In genomic region chr7:113347271-113347670, GRCm38 (mm10) we compare ENCODE assay signal across 10 mouse cellular contexts. TPM values are rescaled to one million over a fixed set of nuclear protein-coding genes. Genes with fewer than 3 reads are reported as not detected.
DNase-seq lines count a peak whose midpoint lies in the region; ATAC-seq and TF ChIP-seq lines count a peak whose summit lies in the region.
"Had no signal": no experiment of that assay in that cellular context is flagged by ENCODE, and none has a peak within 500 bp of the region (broad histone marks: within the 10 kb centered on the region; RNA-seq: fewer than 3 reads in every experiment).

No protein-coding gene starts in this region.

- H3K27ac ChIP-seq in heart, embryonic 14.5 days (replicated peaks in 1 of 2; ENCODE audit: control insufficient read depth in 1 of 2, insufficient read depth in 1 of 2, low read depth in 2 of 2, low read length in 2 of 2): no peak overlapping the region
- no peak overlapping the region for H3K27ac ChIP-seq in thymus, adult 2 months (ENCODE audit: control insufficient read depth, insufficient read depth, low read length)

- TF ChIP-seq POLR2A in thymus, adult 2 months (IDR thresholded peaks at IDR 0.05; ENCODE audit: control insufficient read depth, extremely low read depth, insufficient read depth, low read length, poor library complexity): no peak

- WGBS in heart, embryonic 14.5 days: 16% methylated on average over 4 of the region's 4 CpGs
- 88% methylated on average over 4 of the region's 4 CpGs for WGBS in thymus, adult 2 months

- peaks cover 0 to 6% of the 10 kb centered on the region in 2 experiments; a peak in 1 of 4 replicates for H3K4me1 ChIP-seq in heart, embryonic 14.5 days (ENCODE audit: control insufficient read depth in 2 of 2, insufficient read depth in 2 of 2, low read length in 2 of 2)
- H3K4me1 ChIP-seq in thymus, adult 2 months (replicated peaks; ENCODE audit: control insufficient read depth, insufficient read depth, low read length): no peaks in the 10 kb centered on the region

- H3K36me3 ChIP-seq in heart, embryonic 14.5 days (ENCODE audit: control insufficient read depth, insufficient read depth, low read length): no peaks in the 10 kb centered on the region
- no peaks in the 10 kb centered on the region for H3K36me3 ChIP-seq in thymus, adult 2 months (ENCODE audit: control insufficient read depth, insufficient read depth, low read length)

- peak; percentile 100 for ATAC-seq in cerebellum, adult (ENCODE audit: insufficient number of reproducible peaks, low FRiP score, low TSS enrichment)
- no peak for ATAC-seq in heart, embryonic 14.5 days (ENCODE audit: insufficient number of reproducible peaks, insufficient read depth, low FRiP score, low read depth)
- no peak for ATAC-seq in CD4-positive, CD25-positive, alpha-beta regulatory T cell, adult 4 months

- peak; percentile 69 for DNase-seq in Muller cell, postnatal 12 days (ENCODE audit: inconsistent ontology term)
- peak; percentile 26 to 85 for DNase-seq in left cerebral cortex, postnatal 10 days (ENCODE audit: extremely low spot score in 1 of 2, low spot score in 2 of 2)
- no peak for DNase-seq in thymus, postnatal 10 days (ENCODE audit: low spot score in 2 of 2)
- no peak for DNase-seq in thymus, adult 2 months
- DNase-seq in yolk sac, embryonic 10.5 days (ENCODE audit: low spot score): no peak

- H3K4me3 ChIP-seq in heart, embryonic 14.5 days (ENCODE audit: control insufficient read depth in 1 of 2, insufficient read depth in 1 of 2, low read depth in 1 of 2, low read length in 2 of 2): no peak overlapping the region
- no peak overlapping the region for H3K4me3 ChIP-seq in thymus, adult 2 months (ENCODE audit: control insufficient read depth, insufficient read depth, low read length)

- no peaks in the 10 kb centered on the region for H3K27me3 ChIP-seq in heart, embryonic 14.5 days (ENCODE audit: control insufficient read depth, insufficient read depth, low read length)
- H3K27me3 ChIP-seq in thymus, adult 2 months (ENCODE audit: control insufficient read depth, insufficient read depth, low read length): no peaks in the 10 kb centered on the region

- H3K9me3 ChIP-seq in heart, embryonic 14.5 days (ENCODE audit: control insufficient read depth, low read length): no peaks in the 10 kb centered on the region

- no peak overlapping the region for H3K9ac ChIP-seq in heart, embryonic 14.5 days (ENCODE audit: low read length)

- H3K4me2 ChIP-seq in heart, embryonic 14.5 days (ENCODE audit: low read length): peak overlapping the region; percentile 17; the same call in 1 of the 2 replicates

- intact Hi-C loops in left cerebral cortex, postnatal 10 days (cut with DNase I): no loop called here

- no peak for TF ChIP-seq CTCF in thymus, adult 2 months (IDR thresholded peaks at IDR 0.05; ENCODE audit: borderline replicate concordance, control insufficient read depth, extremely low read depth, insufficient read depth, low read length, poor library complexity)

RNA-seq across cellular contexts. Expression of gene Btbd10, which starts 21.9 kb away (rescaled TPM):
- 24.6 and 25.5 TPM in 2 replicates for polyA plus RNA-seq in heart, embryonic 14.5 days (2014; fragmentation: Nextera tagmentation; extraction: Ambion mirVana)
- total RNA-seq in left cerebral cortex, postnatal 10 days (2021): 10 to 100 TPM; 63.0 to 67.6 TPM
- polyA plus RNA-seq in thymus, adult 2 months (2012; rRNA removed): 13.3 and 15.0 TPM in 2 replicates
- 10 to 100 TPM in 1 of 2 experiments, 1 to 10 TPM in 1; 10.0 to 10.3 TPM for polyA plus RNA-seq in CD4-positive, CD25-positive, alpha-beta regulatory T cell, adult 4 months (2017; shearing (Covaris generic))

RNA-seq across cellular contexts. Expression of gene Pth, which starts 41.1 kb away (rescaled TPM):
- not detected in 2 replicates for polyA plus RNA-seq in heart, embryonic 14.5 days (2014; fragmentation: Nextera tagmentation; extraction: Ambion mirVana)
- not detected for total RNA-seq in left cerebral cortex, postnatal 10 days (2021)
- 2.8 and 7.7 TPM in 2 replicates for polyA plus RNA-seq in thymus, adult 2 months (2012; rRNA removed)
- not detected for polyA plus RNA-seq in CD4-positive, CD25-positive, alpha-beta regulatory T cell, adult 4 months (2017; shearing (Covaris generic))
- total RNA-seq: gastrocnemius, adult 8-10 months had no signal
- polyA plus RNA-seq: testis, adult 2 months had no signal

Comparison
In these comparisons a context has a peak if more than half of its experiments do, and no peak if none do; other contexts are left out.
1. DNase-seq: peak in Muller cell, postnatal 12 days (single experiment) and left cerebral cortex, postnatal 10 days (2 of 2); none in thymus, postnatal 10 days (0 of 2), thymus, adult 2 months (single experiment) and yolk sac, embryonic 10.5 days (single experiment).